ENCODE assay signal across 8 mouse cellular contexts in genomic region chr2:128124693-128125092, GRCm38 (mm10). TPM values are rescaled to one million over a fixed set of nuclear protein-coding genes. Genes with fewer than 3 reads are reported as not detected.
A peak's percentile ranks its signal among the peaks of the same experiment; 100 is the strongest.
DNase-seq lines count a peak whose midpoint lies in the region; ATAC-seq and TF ChIP-seq lines count a peak whose summit lies in the region.

No protein-coding gene starts in this region.

- peak overlapping the region; percentile 85 for H3K4me3 ChIP-seq in liver, embryonic 11.5 days (ENCODE audit: low read depth, low read length)
- peak overlapping the region; percentile 67 for H3K4me3 ChIP-seq in forebrain, embryonic 14.5 days (ENCODE audit: low read depth, low read length)
- H3K4me3 ChIP-seq in liver, embryonic 13.5 days (replicated peaks), result peak overlapping the region; percentile 81
- H3K4me3 ChIP-seq in small intestine, adult 2 months (ENCODE audit: low read depth, low read length), result peak overlapping the region; percentile 83

- TF ChIP-seq POLR2A in small intestine, adult 2 months (IDR thresholded peaks at IDR 0.05; ENCODE audit: low read depth, low read length), result no peak

- no peak for TF ChIP-seq CTCF in small intestine, adult 2 months (IDR thresholded peaks at IDR 0.05; ENCODE audit: extremely low read depth, insufficient read length, insufficient replicate concordance, low read depth, low read length)

- peak overlapping the region; percentile 30 for H3K9ac ChIP-seq in liver, embryonic 11.5 days (ENCODE audit: low read depth, low read length)
- H3K9ac ChIP-seq in forebrain, embryonic 14.5 days (ENCODE audit: low read length), result no peak overlapping the region
- H3K9ac ChIP-seq in liver, embryonic 13.5 days, result no peak overlapping the region

- H3K36me3 ChIP-seq in liver, embryonic 11.5 days (ENCODE audit: control insufficient read depth, insufficient read depth, low read length), result 0 out of 2 replicates have a peak, but pooled peaks cover 3% of the 10 kb centered on the region
- H3K36me3 ChIP-seq in forebrain, embryonic 14.5 days (ENCODE audit: control insufficient read depth, insufficient read depth, low read length), result no peaks in the 10 kb centered on the region
- H3K36me3 ChIP-seq in liver, embryonic 13.5 days, result peaks cover 11% of the 10 kb centered on the region; the same call in 1 of the 2 replicates
- H3K36me3 ChIP-seq in small intestine, adult 2 months (ENCODE audit: control insufficient read depth, insufficient read depth, low read length), result peaks cover 2% of the 10 kb centered on the region

- H3K4me2 ChIP-seq in liver, embryonic 11.5 days, result peak overlapping the region; percentile 99
- H3K4me2 ChIP-seq in forebrain, embryonic 14.5 days (ENCODE audit: low read length), result peak overlapping the region; percentile 99
- H3K4me2 ChIP-seq in liver, embryonic 13.5 days, result peak overlapping the region; percentile 99

- no peaks in the 10 kb centered on the region for H3K9me3 ChIP-seq in liver, embryonic 11.5 days (ENCODE audit: control insufficient read depth, low read length)
- H3K9me3 ChIP-seq in forebrain, embryonic 14.5 days (replicated peaks; ENCODE audit: control insufficient read depth, low read length), result no peaks in the 10 kb centered on the region
- H3K9me3 ChIP-seq in liver, embryonic 13.5 days (replicated peaks), result no peaks in the 10 kb centered on the region

- H3K27me3 ChIP-seq in liver, embryonic 11.5 days (replicated peaks; ENCODE audit: control insufficient read depth, insufficient read depth, low read length), result peaks cover 42% of the 10 kb centered on the region
- H3K27me3 ChIP-seq in forebrain, embryonic 14.5 days (replicated peaks; ENCODE audit: control insufficient read depth, insufficient read depth, low read length), result peaks cover 30% of the 10 kb centered on the region
- peaks cover 66% of the 10 kb centered on the region for H3K27me3 ChIP-seq in liver, embryonic 13.5 days
- H3K27me3 ChIP-seq in small intestine, adult 2 months (ENCODE audit: control insufficient read depth, insufficient read depth, low read length), result no peaks in the 10 kb centered on the region

- no peak overlapping the region for H3K27ac ChIP-seq in liver, embryonic 11.5 days (ENCODE audit: low read depth, low read length)
- H3K27ac ChIP-seq in forebrain, embryonic 14.5 days (ENCODE audit: low read depth, low read length), result no peak overlapping the region
- no peak overlapping the region for H3K27ac ChIP-seq in liver, embryonic 13.5 days
- no peak overlapping the region for H3K27ac ChIP-seq in small intestine, adult 2 months (ENCODE audit: insufficient read depth, low read depth, low read length)

- no peak for ATAC-seq in liver, embryonic 11.5 days (replicated peaks; ENCODE audit: low FRiP score)
- ATAC-seq in forebrain, embryonic 14.5 days, result no peak
- ATAC-seq in liver, embryonic 13.5 days (ENCODE audit: low read depth), result no peak
- no peak for ATAC-seq in megakaryocyte progenitor cell, adult 5-6 weeks (replicated peaks; ENCODE audit: poor library complexity)

- DNase-seq in liver, embryonic 11.5 days (ENCODE audit: low spot score), result no peak
- no peak for DNase-seq in liver
- DNase-seq in forebrain, embryonic 14.5 days (ENCODE audit: low spot score), result peak; percentile 22
- DNase-seq in liver, embryonic 13.5 days, result no peak
- no peak for DNase-seq in ovary, postnatal 14 days (ENCODE audit: low spot score)
- no peak for DNase-seq in layer of hippocampus, adult 9-11 months

- 6% methylated on average over 15 of the region's 15 CpGs for WGBS in liver, embryonic 11.5 days
- WGBS in forebrain, embryonic 14.5 days, result 4% methylated on average over 15 of the region's 15 CpGs
- 5% methylated on average over 15 of the region's 15 CpGs for WGBS in liver, embryonic 13.5 days (ENCODE audit: insufficient replicate concordance)
- 47% methylated on average over 15 of the region's 15 CpGs for WGBS in small intestine, adult 2 months

- H3K4me1 ChIP-seq in liver, embryonic 11.5 days (replicated peaks; ENCODE audit: control insufficient read depth, insufficient read depth, low read length), result peaks cover 22% of the 10 kb centered on the region
- H3K4me1 ChIP-seq in forebrain, embryonic 14.5 days (ENCODE audit: control insufficient read depth, insufficient read depth, low read length), result peaks cover 21% of the 10 kb centered on the region
- H3K4me1 ChIP-seq in liver, embryonic 13.5 days (replicated peaks), result peaks cover 58% of the 10 kb centered on the region
- H3K4me1 ChIP-seq in small intestine, adult 2 months (ENCODE audit: control insufficient read depth, insufficient read depth, insufficient read length, low read length), result peaks cover 14% of the 10 kb centered on the region

RNA-seq across cellular contexts. Expression of gene Bcl2l11, which starts 1.1 kb away (rescaled TPM):
- 15.1 and 15.3 TPM in 2 replicates for polyA plus RNA-seq in liver, embryonic 11.5 days (2014; fragmentation: Nextera tagmentation; extraction: Ambion mirVana)
- polyA plus RNA-seq in forebrain, embryonic 14.5 days (2014; fragmentation: Nextera tagmentation; extraction: Ambion mirVana), result 6.6 and 8.2 TPM in 2 replicates
- polyA plus RNA-seq in liver, embryonic 13.5 days (2015; fragmentation: Nextera tagmentation; extraction: Ambion mirVana), result 5.1 and 6.8 TPM in 2 replicates
- polyA plus RNA-seq in small intestine, adult 2 months (2012; rRNA removed), result 2.9 and 7.4 TPM in 2 replicates
- total RNA-seq in megakaryocyte progenitor cell, adult 5-6 weeks (2015), result 10.1 and 11.9 TPM in 2 replicates
- 8.8 and 16.0 TPM in 2 replicates for total RNA-seq in megakaryocyte progenitor cell, adult 5-6 weeks (2017)
